Mouse (Mus musculus): ENCODE measurements around the gene Dnase1. TPM values are rescaled to one million over a fixed set of nuclear protein-coding genes. Genes with fewer than 3 reads are reported as not detected.

The Dnase1 gene
- polyA plus RNA-seq, 1 experiment from 2014 or later = 7.4 TPM

Small RNAs within 50 kb of the gene (microRNA-seq; reads per million reads assigned to microRNA genes)
- gene Gm23413 = not detected

Other genes with a start within 250 kb of the Dnase1 start
- not detected in 2 replicates for gene Olfr15, start 206.1 kb upstream of the Dnase1 start, polyA plus RNA-seq (2014; fragmentation: Nextera tagmentation; extraction: Ambion mirVana)
- gene Zfp174, start 189.7 kb upstream of the Dnase1 start, polyA plus RNA-seq (2014; fragmentation: Nextera tagmentation; extraction: Ambion mirVana) = 3.0 TPM in 2 replicates
- 100 and 109 TPM in 2 replicates for gene Naa60, start 164.6 kb upstream of the Dnase1 start, polyA plus RNA-seq (2014; fragmentation: Nextera tagmentation; extraction: Ambion mirVana)
- gene Zfp597, start 152.4 kb upstream of the Dnase1 start, polyA plus RNA-seq (2014; fragmentation: Nextera tagmentation; extraction: Ambion mirVana) = 21.6 and 21.8 TPM in 2 replicates
- 3.3 and 4.0 TPM in 2 replicates for gene Gm20695, start 152.3 kb upstream of the Dnase1 start, polyA plus RNA-seq (2014; fragmentation: Nextera tagmentation; extraction: Ambion mirVana)
- 10.8 and 12.6 TPM in 2 replicates for gene 1700037C18Rik, start 128.3 kb upstream of the Dnase1 start, polyA plus RNA-seq (2014; fragmentation: Nextera tagmentation; extraction: Ambion mirVana)
- gene Cluap1, start 128.1 kb upstream of the Dnase1 start, polyA plus RNA-seq (2014; fragmentation: Nextera tagmentation; extraction: Ambion mirVana) = 40.5 and 46.6 TPM in 2 replicates
- 1.0 and 1.5 TPM in 2 replicates for gene Nlrc3, start 60.3 kb upstream of the Dnase1 start, polyA plus RNA-seq (2014; fragmentation: Nextera tagmentation; extraction: Ambion mirVana)
- 38.0 and 38.8 TPM in 2 replicates for gene Slx4, start 33.2 kb upstream of the Dnase1 start, polyA plus RNA-seq (2014; fragmentation: Nextera tagmentation; extraction: Ambion mirVana)
- 54.3 TPM in 2 replicates for gene Trap1, start 40.9 kb downstream of the Dnase1 start, polyA plus RNA-seq (2014; fragmentation: Nextera tagmentation; extraction: Ambion mirVana)
- 46.4 and 55.2 TPM in 2 replicates for gene Crebbp, start 177.1 kb downstream of the Dnase1 start, polyA plus RNA-seq (2014; fragmentation: Nextera tagmentation; extraction: Ambion mirVana)